Mouse (Mus musculus) cerebellum, adult 11 months (tissue): ENCODE data around the gene Prss16.

Experiments
- DNase-seq: peaks from one replicate; pipeline ENCODE4 v3.0.0; 2022

The Prss16 gene

GRCm38 (mm10) chr13:22005605-22006333 lies 3.8 kb downstream of the Prss16 start:
- DNase-seq = no peak

- no peak for DNase-seq
These were observed 7.7 kb downstream of the Prss16 start for GRCm38 (mm10) chr13:22001823-22002222.

DNA sequence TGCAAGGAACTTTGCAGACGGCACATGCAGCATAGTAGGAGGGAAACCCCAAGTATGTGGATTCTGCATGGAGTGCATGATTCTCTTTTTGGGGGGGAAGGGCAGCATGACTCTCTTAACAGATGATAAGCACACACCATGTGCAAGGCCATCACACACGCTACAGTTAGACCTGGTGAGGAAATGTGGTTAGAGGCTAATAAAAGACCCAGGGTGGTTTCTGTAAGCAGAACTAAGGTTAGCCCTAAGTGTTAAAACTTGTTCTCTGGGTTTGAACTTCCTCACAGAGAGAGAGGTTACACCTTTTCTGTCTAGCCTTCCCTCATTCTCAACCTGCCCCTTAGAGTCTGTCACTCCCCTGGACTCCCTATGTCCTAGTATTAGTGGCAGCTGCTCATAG lies 8.2 kb downstream of the Prss16 start:
- no peak for DNase-seq

DNA sequence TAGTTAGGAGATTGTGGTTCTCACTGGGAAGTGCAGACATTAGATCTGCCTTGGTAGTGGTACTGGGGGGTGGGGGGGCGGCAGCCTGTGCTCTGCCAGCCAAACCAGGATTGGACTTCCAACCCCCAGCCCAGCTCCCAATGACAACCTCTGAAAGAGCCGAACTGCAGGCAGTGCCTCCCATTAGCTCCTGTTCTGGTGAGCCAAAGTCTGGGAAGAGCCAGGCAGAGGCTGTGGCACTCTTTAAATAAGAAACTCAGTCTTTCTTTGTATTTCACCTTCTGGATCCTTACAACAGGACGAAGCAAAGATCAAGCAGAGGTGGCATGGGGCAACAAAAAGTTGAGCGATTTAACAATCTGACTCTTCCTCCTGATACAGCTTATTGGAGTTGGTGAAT lies 10.4 kb downstream of the Prss16 start:
- DNase-seq = no peak

- DNase-seq = no peak
These were observed 11.1 kb downstream of the Prss16 start for GRCm38 (mm10) chr13:21998412-21998811.

DNA sequence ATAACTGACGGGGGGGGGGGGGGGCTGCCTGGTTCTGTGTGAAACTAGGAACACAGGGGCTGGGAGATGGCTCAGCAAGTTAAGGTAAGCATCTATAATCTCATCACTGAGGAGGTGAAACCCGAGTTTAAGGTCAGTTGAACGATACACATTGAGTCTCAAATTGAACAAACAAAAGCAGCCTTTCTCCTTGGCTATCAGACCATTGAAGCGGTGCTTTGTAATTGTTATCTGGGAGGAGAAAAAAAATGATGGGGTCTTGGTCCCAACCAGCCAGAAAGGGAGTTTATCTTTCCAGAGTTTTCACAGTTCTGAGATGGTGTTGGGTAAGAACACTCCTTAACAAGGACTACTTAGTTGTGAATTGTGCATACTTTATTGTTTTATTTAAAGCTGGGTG lies 11.7 kb downstream of the Prss16 start:
- no peak for DNase-seq

DNA sequence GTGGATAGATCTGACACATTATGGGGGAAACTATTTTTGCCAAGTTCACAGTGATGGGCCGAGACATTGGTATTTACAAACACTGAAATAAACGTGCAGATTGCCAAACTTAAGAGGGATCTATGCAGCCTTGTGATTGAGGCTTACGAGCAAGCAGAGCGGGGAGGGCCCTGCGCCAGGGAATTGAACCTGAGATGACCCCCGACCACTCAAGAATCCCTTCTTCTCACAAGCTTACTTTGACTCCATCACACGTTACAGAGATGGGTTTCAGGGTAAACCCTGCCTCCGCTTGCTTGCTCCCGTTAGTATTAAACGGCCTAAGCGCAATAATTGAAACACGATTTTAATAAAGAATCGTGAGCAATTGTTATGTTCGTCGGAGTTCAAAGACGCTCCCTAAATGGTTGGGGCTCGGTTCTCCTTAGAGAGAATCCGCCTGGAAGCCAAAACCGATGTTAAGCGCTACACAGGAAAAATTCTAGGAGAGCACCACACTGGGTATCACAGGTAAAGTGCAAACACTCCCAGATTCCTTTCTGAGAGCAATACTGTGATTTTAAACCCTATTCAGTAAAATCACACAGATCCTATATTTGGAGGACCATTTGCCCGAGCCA lies 12.2 kb downstream of the Prss16 start:
- DNase-seq = no peak

- DNase-seq = no peak
These were observed 12.7 kb downstream of the Prss16 start for GRCm38 (mm10) chr13:21996840-21997185.

DNA sequence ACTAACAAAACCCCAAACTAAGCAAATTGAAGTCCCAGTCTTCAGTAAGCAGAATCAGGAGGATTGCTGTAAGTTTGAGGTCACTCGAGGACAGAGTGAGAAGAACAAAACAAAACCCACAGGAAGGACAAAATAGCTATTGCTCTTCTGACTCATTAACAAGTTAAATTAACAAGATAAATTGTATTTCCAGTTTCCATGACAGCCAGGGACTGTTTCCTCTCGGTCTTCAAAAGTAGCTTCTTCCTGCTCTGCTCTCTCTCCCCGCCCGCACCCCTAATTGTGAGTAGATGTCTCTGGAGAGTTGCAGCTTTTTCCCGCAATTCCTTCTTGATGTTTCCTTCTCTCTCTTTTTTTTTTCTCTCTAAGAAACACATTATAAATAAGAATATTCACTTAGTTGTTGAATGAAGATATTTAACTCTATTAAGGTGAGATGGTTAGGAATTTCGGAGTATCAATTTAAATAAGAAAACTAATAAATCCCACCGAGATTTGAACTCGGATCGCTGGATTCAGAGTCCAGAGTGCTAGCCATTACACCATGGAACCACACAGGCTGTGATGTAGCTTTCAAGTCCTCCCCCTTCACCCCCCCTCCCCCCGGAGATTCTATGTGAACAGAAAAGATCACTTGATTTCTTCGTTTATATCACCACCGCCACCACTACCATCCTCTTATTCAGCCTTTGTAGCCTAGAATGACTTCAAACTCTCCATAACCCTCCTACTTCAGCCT lies 13.3 kb downstream of the Prss16 start:
- DNase-seq = no peak

GRCm38 (mm10) chr13:21995331-21995914 lies 14.1 kb downstream of the Prss16 start:
- no peak for DNase-seq

GRCm38 (mm10) chr13:21994896-21995295 lies 14.6 kb downstream of the Prss16 start:
- DNase-seq = no peak

- DNase-seq = no peak
These were observed 15.4 kb downstream of the Prss16 start for GRCm38 (mm10) chr13:21993957-21994738.

DNA sequence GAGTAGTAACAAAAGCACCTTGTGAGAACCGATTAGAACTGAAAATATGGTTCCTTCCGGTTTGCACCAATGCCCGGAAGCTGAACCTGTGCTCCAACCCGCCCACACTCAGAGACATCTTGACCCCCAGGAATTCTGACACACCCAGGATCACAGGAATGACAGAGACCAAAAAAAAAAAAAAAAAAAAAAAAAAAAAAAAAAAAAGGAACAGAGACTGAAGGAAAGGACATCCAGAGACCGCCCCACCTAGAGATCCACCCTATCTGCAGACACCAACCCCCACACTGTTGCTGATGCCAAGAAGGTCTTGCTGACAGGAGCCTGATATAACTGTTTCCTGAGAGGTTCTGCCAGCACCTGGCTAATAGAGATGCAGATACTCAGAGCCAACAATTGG lies 17.0 kb downstream of the Prss16 start:
- no peak for DNase-seq

DNA sequence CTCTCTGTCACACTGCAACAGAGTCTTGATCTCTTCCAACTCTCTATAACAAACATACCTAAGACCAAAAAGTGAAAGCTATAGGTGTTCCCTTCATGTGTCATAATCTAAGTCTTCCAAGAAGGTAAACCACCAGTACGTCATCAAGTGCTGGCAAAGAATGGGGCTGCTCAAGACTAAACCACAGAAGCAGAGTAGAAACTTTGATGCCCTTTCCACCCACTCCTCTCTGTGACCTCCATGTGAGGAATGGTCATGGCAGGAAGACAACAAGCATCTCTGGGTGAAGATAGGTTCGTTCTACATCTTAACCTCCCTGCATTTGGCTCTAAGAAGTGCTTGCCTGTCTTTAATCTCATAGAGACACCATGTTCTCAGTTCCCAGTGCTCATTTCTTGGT lies 25.1 kb downstream of the Prss16 start:
- DNase-seq = no peak

DNA sequence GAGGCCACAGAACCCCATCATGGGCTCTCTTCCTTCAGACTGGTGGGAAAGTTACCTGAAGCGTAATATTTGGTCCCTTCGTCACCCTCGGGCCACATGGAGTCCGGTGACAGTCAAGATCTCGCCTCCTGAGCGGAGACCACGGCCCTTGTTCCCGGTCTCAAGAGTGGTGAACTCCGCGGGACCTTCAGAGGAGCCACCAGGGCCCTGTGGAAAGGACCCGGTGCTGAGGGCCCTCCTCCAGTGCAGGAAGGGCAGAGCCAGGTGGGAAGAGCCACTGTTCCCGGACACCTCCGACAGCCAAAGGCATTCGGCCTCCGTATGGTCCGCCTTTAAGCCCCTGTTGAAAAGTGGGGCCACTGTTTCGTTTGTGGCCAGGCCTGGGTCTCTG lies 27.7 kb downstream of the Prss16 start:
- DNase-seq = no peak

- DNase-seq = peak; percentile 38
These were observed 28.4 kb downstream of the Prss16 start, which contains the start of gene Pom121l2 for GRCm38 (mm10) chr13:21980981-21981802. Gene Pom121l2 (plus strand): TSS chr13:21981194.

- DNase-seq = peak; percentile 70
These were observed 34.6 kb downstream of the Prss16 start for GRCm38 (mm10) chr13:21974726-21975473.

GRCm38 (mm10) chr13:21974221-21974725 lies 35.3 kb downstream of the Prss16 start:
- DNase-seq = peak; percentile 89

DNA sequence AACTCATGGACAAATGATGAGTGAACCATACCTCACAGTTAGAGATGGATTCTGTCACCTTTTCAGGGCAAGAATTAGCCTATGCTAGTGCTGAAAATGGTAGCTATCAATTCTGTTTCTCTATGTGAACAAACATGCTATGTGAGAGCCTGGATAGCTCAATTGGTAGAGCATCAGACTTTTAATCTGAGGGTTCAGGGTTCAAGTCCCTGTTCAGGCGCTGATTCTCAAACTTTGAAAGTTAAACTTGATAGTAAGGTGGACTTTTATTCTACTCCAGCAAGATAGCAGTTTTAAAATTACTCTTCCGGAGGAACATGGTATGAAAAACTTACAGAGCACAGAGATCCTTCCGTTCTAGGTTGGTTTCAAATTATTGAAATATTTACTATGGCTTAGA lies 37.9 kb downstream of the Prss16 start:
- DNase-seq = no peak

- no peak for DNase-seq
These were observed 39.7 kb downstream of the Prss16 start for GRCm38 (mm10) chr13:21969816-21970215.

- no peak for DNase-seq
These were observed 40.3 kb downstream of the Prss16 start for GRCm38 (mm10) chr13:21969269-21969668.
